Mouse (Mus musculus) regulatory T cell (primary cell): ENCODE data around the gene Clba1.
"Not testable (repeated sequence)": the region's sequence is repeated elsewhere in the genome, so short reads cannot be mapped to it uniquely, and the experiment has no call there.

Experiments used
- in situ Hi-C: fragments of 300-600 bp; cut with MboI, MseI; formaldehyde crosslinking; loops from one replicate; pipeline ENCODE4 v1.15.1; 2025; ENCODE audit warnings: high pct_unique_total_duplicates

Gene Clba1

GRCm38 (mm10) chr12:112816294-112816693 is 7.6 kb downstream of the Clba1 start:
- in situ Hi-C loops, result no loop called here

GRCm38 (mm10) chr12:112816866-112817265 is 8.1 kb downstream of the Clba1 start:
- in situ Hi-C loops, result not testable (repeated sequence)

GRCm38 (mm10) chr12:112819057-112819662 is 10.4 kb downstream of the Clba1 start:
- in situ Hi-C loops, result no loop called here

- in situ Hi-C loops, result no loop called here
Measured at GRCm38 (mm10) chr12:112820401-112820999, 11.8 kb downstream of the Clba1 start.

- in situ Hi-C loops, result no loop called here
Measured at GRCm38 (mm10) chr12:112821216-112821615, 12.5 kb downstream of the Clba1 start.

GRCm38 (mm10) chr12:112821974-112822373 is 13.2 kb downstream of the Clba1 start:
- in situ Hi-C loops, result no loop called here

- in situ Hi-C loops, result no loop called here
Measured at GRCm38 (mm10) chr12:112822676-112823075, 13.9 kb downstream of the Clba1 start.

- in situ Hi-C loops, result no loop called here
Measured at GRCm38 (mm10) chr12:112823221-112823620, 14.5 kb downstream of the Clba1 start.

GRCm38 (mm10) chr12:112825901-112826300 is 17.2 kb downstream of the Clba1 start:
- in situ Hi-C loops, result no loop called here

GRCm38 (mm10) chr12:112828501-112829243 is 19.9 kb downstream of the Clba1 start:
- in situ Hi-C loops, result no loop called here

- in situ Hi-C loops, result no loop called here
Measured at GRCm38 (mm10) chr12:112829244-112829864, 20.6 kb downstream of the Clba1 start, which contains the start of gene Cdca4. TSS of gene Cdca4 (minus strand) at chr12:112829423.

- in situ Hi-C loops, result no loop called here
Measured at GRCm38 (mm10) chr12:112830141-112830540, 21.4 kb downstream of the Clba1 start.

GRCm38 (mm10) chr12:112830570-112830969 is 21.8 kb downstream of the Clba1 start:
- in situ Hi-C loops, result no loop called here

GRCm38 (mm10) chr12:112832411-112832810 is 23.7 kb downstream of the Clba1 start:
- in situ Hi-C loops, result no loop called here

- in situ Hi-C loops, result no loop called here
Measured at GRCm38 (mm10) chr12:112833527-112833926, 24.8 kb downstream of the Clba1 start.

- in situ Hi-C loops, result loop anchor here (5.0 kb wide), 1 partner anchor 33 kb away; the partner anchor contains the start of gene Ahnak2
Measured at GRCm38 (mm10) chr12:112835046-112835445, 26.3 kb downstream of the Clba1 start.

GRCm38 (mm10) chr12:112840209-112841086 is 31.7 kb downstream of the Clba1 start:
- in situ Hi-C loops, result no loop called here

GRCm38 (mm10) chr12:112841338-112841892 is 32.7 kb downstream of the Clba1 start:
- in situ Hi-C loops, result not testable (repeated sequence)

GRCm38 (mm10) chr12:112842128-112842527 is 33.4 kb downstream of the Clba1 start:
- in situ Hi-C loops, result not testable (repeated sequence)

GRCm38 (mm10) chr12:112843803-112844202 is 35.1 kb downstream of the Clba1 start:
- in situ Hi-C loops, result no loop called here

GRCm38 (mm10) chr12:112847880-112848279 is 39.1 kb downstream of the Clba1 start:
- in situ Hi-C loops, result loop anchor here (5.0 kb wide), 1 partner anchor 101 kb away; no protein-coding TSS in a partner anchor
